Mouse (Mus musculus) lung, embryonic 14.5 days (tissue): ENCODE measurements at regions not wholly inside any gene's neighbourhood (a gene's known extent, or its start where the extent isn't known, plus 50 kb on each side); places are given as distances from the start of the nearest gene placed in this dataset.

Experiments
- ATAC-seq: fragments of 200-750 bp; cut with Nextera tagmentation; 2 replicates; pipeline ENCODE4 v1.8.0; 2017; ENCODE audit warnings: mild to moderate bottlenecking, moderate TSS enrichment, moderate library complexity; ENCODE audit not compliant: insufficient read depth
- DNase-seq: peaks from one replicate; pipeline ENCODE4 v3.0.0-alpha.2; 2015
- H3K27ac ChIP-seq: fragments of 300-500 bp; sonication (generic); 2 replicates; pipeline ENCODE4 v1.5.1; 2014; ENCODE audit warnings: low read depth, mild to moderate bottlenecking, moderate library complexity
- H3K27me3 ChIP-seq: fragments of 300-500 bp; sonication (generic); 2 replicates; pipeline ENCODE4 v1.6.1; 2014; ENCODE audit warnings: low read length, control low read depth; ENCODE audit not compliant: insufficient read depth
- H3K36me3 ChIP-seq: fragments of 300-500 bp; sonication (generic); 2 replicates; pipeline ENCODE4 v1.6.1; 2014; ENCODE audit warnings: control low read depth; ENCODE audit not compliant: insufficient read depth
- H3K4me1 ChIP-seq: fragments of 300-500 bp; sonication (generic); 2 replicates; pipeline ENCODE4 v1.6.1; 2014; ENCODE audit warnings: antibody characterized with exemption, control low read depth; ENCODE audit not compliant: insufficient read depth
- H3K4me2 ChIP-seq: fragments of 300-500 bp; sonication (generic); 2 replicates; pipeline ENCODE4 v1.6.1; 2014; ENCODE audit warnings: mild to moderate bottlenecking
- H3K4me3 ChIP-seq: fragments of 300-500 bp; sonication (generic); 2 replicates; pipeline ENCODE4 v1.5.1; 2014; ENCODE audit warnings: low read depth, low read length
- H3K9ac ChIP-seq: fragments of 300-500 bp; sonication (generic); 2 replicates; pipeline ENCODE4 v1.6.1; 2014
- H3K9me3 ChIP-seq: fragments of 300-500 bp; sonication (generic); 2 replicates; pipeline ENCODE4 v1.6.1; 2016; ENCODE audit warnings: low read depth, low read length, control low read depth
- CTCF ChIP-seq: IDR thresholded peaks from 2 replicates; pipeline ENCODE4 v1.5.1; 2016; ENCODE audit warnings: antibody characterized with exemption, low read depth
- WGBS: fragments of 180-500 bp; shearing (Covaris S2); extraction: QIAGEN DNeasy Blood & Tissue Kit; methylation state at CpG from one replicate; pipeline ENCODE4 v1.1.7; 2014; 5-methylcytosine and 5-hydroxymethylcytosine counted together

DNA sequence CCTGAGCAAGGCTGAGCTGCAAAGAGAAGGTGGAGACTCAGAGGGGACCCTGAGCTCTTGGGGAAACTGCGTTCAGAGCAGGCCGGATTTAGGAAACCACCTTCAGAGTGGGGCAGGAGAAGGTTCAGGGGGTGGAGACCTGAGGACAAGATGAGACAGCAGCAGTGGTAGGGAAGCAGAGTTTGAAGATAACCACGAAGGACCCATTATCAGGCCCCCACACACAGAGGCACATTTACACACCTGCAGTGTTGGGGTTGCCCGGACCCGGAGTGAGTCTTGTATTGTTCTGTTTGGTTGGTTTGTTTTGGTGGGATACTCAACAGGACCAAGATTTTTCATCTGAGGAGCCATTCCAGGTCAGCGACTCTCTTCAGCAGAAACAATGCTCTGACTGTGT is 128.9 kb upstream of the Lemd2 start:
- H3K9ac ChIP-seq: no peak overlapping the region

DNA sequence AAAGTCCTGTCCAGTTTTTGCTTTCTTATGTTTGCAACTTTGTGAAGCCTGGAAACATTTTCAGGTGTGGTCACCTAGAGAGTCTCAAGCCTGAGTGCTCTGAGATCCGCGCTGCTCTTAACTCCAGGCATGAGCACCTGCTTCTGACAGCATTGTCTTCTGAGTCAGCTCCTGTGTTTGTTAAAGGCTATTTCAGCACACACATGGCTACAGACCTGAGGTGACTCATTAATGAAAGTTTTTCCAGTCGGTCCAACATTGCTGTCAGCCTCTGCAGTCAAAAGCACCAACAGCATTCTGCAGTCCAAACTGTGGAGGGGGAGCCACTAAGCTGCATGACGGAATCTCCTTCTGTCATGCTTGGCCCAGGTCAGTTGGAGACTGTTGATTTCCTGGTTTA is 127.8 kb upstream of the Lemd2 start:
- Histone ChIP-seq H3K9me3 (no peaks in the 10 kb centered on the region), H3K27ac (no peak overlapping the region), H3K9ac (no peak overlapping the region), H3K36me3 (no peaks in the 10 kb centered on the region), H3K4me3 (no peak overlapping the region), H3K4me2 (no peak overlapping the region), H3K27me3 (no peaks in the 10 kb centered on the region), H3K4me1 (peaks cover 21% of the 10 kb centered on the region)
- no peak for TF ChIP-seq CTCF
- 69% methylated on average over 4 of the region's 4 CpGs for WGBS
- ATAC-seq (no peak), DNase-seq (no peak)

More for the DNA sequence above, 128.9 kb upstream of the Lemd2 start:
- Histone ChIP-seq H3K27ac (no peak overlapping the region), H3K27me3 (no peaks in the 10 kb centered on the region), H3K9me3 (no peaks in the 10 kb centered on the region), H3K4me2 (no peak overlapping the region), H3K36me3 (no peaks in the 10 kb centered on the region), H3K4me1 (peaks cover 24% of the 10 kb centered on the region), H3K4me3 (no peak overlapping the region)
- WGBS: 68% methylated on average over 6 of the region's 6 CpGs
- DNase-seq: no peak
- no peak for TF ChIP-seq CTCF
- no peak for ATAC-seq

DNA sequence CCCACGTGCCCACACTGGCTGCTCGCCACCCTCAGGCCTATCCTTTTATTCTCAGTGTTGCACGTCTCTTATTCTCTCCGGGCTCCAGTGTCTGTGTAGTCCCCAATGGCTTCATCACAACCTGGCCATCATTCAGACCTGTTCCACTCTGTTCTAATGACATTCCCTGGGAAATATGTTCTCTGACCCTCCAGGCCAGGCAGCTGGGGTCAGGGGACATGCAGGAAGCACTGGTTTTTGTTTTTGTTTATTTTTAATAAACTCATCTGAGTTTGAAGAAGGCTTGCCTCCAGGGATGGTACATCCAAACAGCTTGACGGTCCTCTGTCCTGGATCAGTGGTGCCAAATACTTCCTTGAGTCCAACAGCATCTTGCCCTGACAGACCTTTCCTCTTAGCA is 127.4 kb upstream of the Lemd2 start:
- DNase-seq: no peak
- WGBS: 72% methylated on average over 5 of the region's 5 CpGs
- TF ChIP-seq CTCF: no peak

GRCm38 (mm10) chr17:27329791-27330190 is 125.5 kb upstream of the Lemd2 start:
- no peak overlapping the region for H3K9ac ChIP-seq
- H3K4me1 ChIP-seq: peaks cover 8% of the 10 kb centered on the region
- H3K27me3 ChIP-seq: peaks cover 11% of the 10 kb centered on the region
- H3K4me3 ChIP-seq: no peak overlapping the region
- DNase-seq (peak; percentile 30), ATAC-seq (no peak)
- TF ChIP-seq CTCF: no peak
- WGBS: 32% methylated on average over 6 of the region's 6 CpGs
- H3K9me3 ChIP-seq: no peaks in the 10 kb centered on the region
- no peaks in the 10 kb centered on the region for H3K36me3 ChIP-seq
- H3K4me2 ChIP-seq: no peak overlapping the region
- no peak overlapping the region for H3K27ac ChIP-seq

More for the DNA sequence above, 127.4 kb upstream of the Lemd2 start:
- ATAC-seq: no peak
- Histone ChIP-seq H3K27me3 (no peaks in the 10 kb centered on the region), H3K4me3 (no peak overlapping the region), H3K27ac (no peak overlapping the region), H3K9me3 (no peaks in the 10 kb centered on the region), H3K4me1 (peaks cover 21% of the 10 kb centered on the region), H3K9ac (no peak overlapping the region), H3K4me2 (no peak overlapping the region), H3K36me3 (no peaks in the 10 kb centered on the region)

- H3K4me3 ChIP-seq: no peak overlapping the region
- H3K4me2 ChIP-seq: no peak overlapping the region
- ATAC-seq (no peak), DNase-seq (no peak)
- H3K27me3 ChIP-seq: peaks cover 11% of the 10 kb centered on the region
- no peaks in the 10 kb centered on the region for H3K9me3 ChIP-seq
- H3K36me3 ChIP-seq: no peaks in the 10 kb centered on the region
- H3K4me1 ChIP-seq: peaks cover 8% of the 10 kb centered on the region; the same call in 1 of the 2 replicates
- H3K9ac ChIP-seq: no peak overlapping the region
- no peak for TF ChIP-seq CTCF
- H3K27ac ChIP-seq: no peak overlapping the region
- 79% methylated on average over 8 of the region's 8 CpGs for WGBS
Observed at GRCm38 (mm10) chr17:27329183-27329582, 124.9 kb upstream of the Lemd2 start.

- Histone ChIP-seq H3K27ac (no peak overlapping the region), H3K9ac (no peak overlapping the region), H3K4me1 (0 out of 2 replicates have a peak, but pooled peaks cover 4% of the 10 kb centered on the region), H3K36me3 (no peaks in the 10 kb centered on the region), H3K27me3 (peaks cover 11% of the 10 kb centered on the region), H3K9me3 (no peaks in the 10 kb centered on the region), H3K4me3 (peak overlapping the region; percentile 18), H3K4me2 (peak overlapping the region; percentile 56)
- no peak for TF ChIP-seq CTCF
- peak; percentile 91 for ATAC-seq
- peak; percentile 84 for DNase-seq
- 5% methylated on average over 18 of the region's 18 CpGs for WGBS
Observed at GRCm38 (mm10) chr17:27325002-27325460, 120.8 kb upstream of the Lemd2 start.

DNA sequence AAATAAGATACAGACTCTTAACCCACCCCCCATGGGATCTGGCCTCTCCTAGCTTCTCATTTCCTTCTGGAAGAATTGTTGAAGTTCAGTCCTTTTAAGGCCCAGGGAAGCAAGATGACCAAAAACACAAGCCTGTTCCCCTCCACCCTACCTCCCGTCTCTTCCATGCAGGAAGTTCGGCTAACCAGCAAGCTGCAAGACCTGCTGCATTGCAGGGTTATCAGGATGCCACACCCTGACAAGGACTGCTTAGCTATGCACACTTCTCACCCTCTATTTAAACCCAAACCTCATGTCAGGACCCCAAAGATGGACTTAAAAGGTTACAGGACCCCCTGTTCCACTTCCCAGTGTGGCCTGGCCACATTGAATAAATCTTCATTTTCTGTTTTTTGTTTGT is 119.2 kb upstream of the Lemd2 start:
- ATAC-seq (no peak), DNase-seq (no peak)
- Histone ChIP-seq H3K9me3 (no peaks in the 10 kb centered on the region), H3K27me3 (peaks cover 11% of the 10 kb centered on the region), H3K27ac (no peak overlapping the region), H3K36me3 (no peaks in the 10 kb centered on the region), H3K4me3 (no peak overlapping the region), H3K9ac (no peak overlapping the region), H3K4me2 (no peak overlapping the region), H3K4me1 (peaks cover 3% of the 10 kb centered on the region)
- no peak for TF ChIP-seq CTCF
- WGBS: 41% methylated on average over 2 of the region's 2 CpGs
